Mouse (Mus musculus): ENCODE data around the gene Ireb2. TPM values are rescaled to one million over a fixed set of nuclear protein-coding genes. Genes with fewer than 3 reads are reported as not detected.

Ireb2 gene
- total RNA-seq, 2 experiments from 2014 or later = 10.6 to 17.3 TPM

Other genes starting within 250 kb of the Ireb2 start
- gene Acsbg1, start 201.9 kb upstream of the Ireb2 start, total RNA-seq (2015; ENCODE audit: low replicate concordance) = not detected in 2 replicates
- gene Acsbg1, start 201.9 kb upstream of the Ireb2 start, total RNA-seq (2017; ENCODE audit: low replicate concordance) = not detected in 2 replicates
- gene Dnaja4, start 164.9 kb upstream of the Ireb2 start, total RNA-seq (2015; ENCODE audit: low replicate concordance) = 82.2 and 100 TPM in 2 replicates
- 142 and 162 TPM in 2 replicates for gene Dnaja4, start 164.9 kb upstream of the Ireb2 start, total RNA-seq (2017; ENCODE audit: low replicate concordance)
- 22.8 and 49.2 TPM in 2 replicates for gene Wdr61, start 129.3 kb upstream of the Ireb2 start, total RNA-seq (2015; ENCODE audit: low replicate concordance)
- gene Wdr61, start 129.3 kb upstream of the Ireb2 start, total RNA-seq (2017; ENCODE audit: low replicate concordance) = 18.7 and 22.6 TPM in 2 replicates
- gene Crabp1, start 99.0 kb upstream of the Ireb2 start, total RNA-seq (2015; ENCODE audit: low replicate concordance) = not detected in 2 replicates
- gene Crabp1, start 99.0 kb upstream of the Ireb2 start, total RNA-seq (2017; ENCODE audit: low replicate concordance) = not detected in 2 replicates
- not detected in 2 replicates for gene Hykk, start 53.5 kb downstream of the Ireb2 start, total RNA-seq (2015; ENCODE audit: low replicate concordance)
- not detected in 2 replicates for gene Hykk, start 53.5 kb downstream of the Ireb2 start, total RNA-seq (2017; ENCODE audit: low replicate concordance)
- gene Psma4, start 87.0 kb downstream of the Ireb2 start, total RNA-seq (2015; ENCODE audit: low replicate concordance) = 95.3 and 100 TPM in 2 replicates
- 59.4 and 91.6 TPM in 2 replicates for gene Psma4, start 87.0 kb downstream of the Ireb2 start, total RNA-seq (2017; ENCODE audit: low replicate concordance)
- gene AY074887, start 87.2 kb downstream of the Ireb2 start, total RNA-seq (2015; ENCODE audit: low replicate concordance) = not detected in 2 replicates
- gene AY074887, start 87.2 kb downstream of the Ireb2 start, total RNA-seq (2017; ENCODE audit: low replicate concordance) = not detected in 2 replicates
- gene Chrna5, start 117.1 kb downstream of the Ireb2 start, total RNA-seq (2015; ENCODE audit: low replicate concordance) = not detected in 2 replicates
- not detected in 2 replicates for gene Chrna5, start 117.1 kb downstream of the Ireb2 start, total RNA-seq (2017; ENCODE audit: low replicate concordance)
- gene Chrna3, start 162.8 kb downstream of the Ireb2 start, total RNA-seq (2015; ENCODE audit: low replicate concordance) = not detected in 2 replicates
- not detected in 2 replicates for gene Chrna3, start 162.8 kb downstream of the Ireb2 start, total RNA-seq (2017; ENCODE audit: low replicate concordance)
- gene Chrnb4, start 185.0 kb downstream of the Ireb2 start, total RNA-seq (2015; ENCODE audit: low replicate concordance) = not detected in 2 replicates
- not detected in 2 replicates for gene Chrnb4, start 185.0 kb downstream of the Ireb2 start, total RNA-seq (2017; ENCODE audit: low replicate concordance)